Mouse (Mus musculus) heart, embryonic 14.5 days (tissue): ENCODE data around the gene Gm5431. TPM values are rescaled to one million over a fixed set of nuclear protein-coding genes. Genes with fewer than 3 reads are reported as not detected.
"Not testable (repeated sequence)": the region's sequence is repeated elsewhere in the genome, so short reads cannot be mapped to it uniquely, and the experiment has no call there.

Source experiments
- ATAC-seq: fragments of 200-750 bp; cut with Nextera tagmentation; 2 replicates; pipeline ENCODE4 v1.8.0; 2017; ENCODE audit warnings: low read depth, moderate TSS enrichment; ENCODE audit not compliant: insufficient number of reproducible peaks, insufficient read depth, low FRiP score
- H3K27ac ChIP-seq, 2 experiments: fragments of 200-500 bp in 1 of 2; fragments of 300-500 bp in 1 of 2; sonication (generic) in 1 of 2; replicated peaks in 1 of 2; 2 replicates each; pipeline ENCODE4 v1.5.1; 2012 to 2014; ENCODE audit warnings: low read depth in 2 of 2, low read length in 2 of 2, control low read depth in 1 of 2, mild to moderate bottlenecking in 1 of 2, mixed read lengths in 1 of 2; ENCODE audit not compliant: control insufficient read depth in 1 of 2, insufficient read depth in 1 of 2
- H3K27me3 ChIP-seq: fragments of 300-500 bp; sonication (generic); 2 replicates; pipeline ENCODE4 v1.6.1; 2014; ENCODE audit warnings: mild to moderate bottlenecking, low read length, control low read depth; ENCODE audit not compliant: control insufficient read depth, insufficient read depth
- H3K36me3 ChIP-seq: fragments of 300-500 bp; sonication (generic); 2 replicates; pipeline ENCODE4 v1.6.1; 2014; ENCODE audit warnings: mild to moderate bottlenecking, control low read depth, low read length, mixed read lengths; ENCODE audit not compliant: control insufficient read depth, insufficient read depth
- H3K4me1 ChIP-seq, 2 experiments: fragments of 200-500 bp in 1 of 2; fragments of 300-500 bp in 1 of 2; sonication (generic) in 1 of 2; 2 replicates each; pipeline ENCODE4 v1.6.1; 2012 to 2014; ENCODE audit warnings: low read length in 2 of 2, control low read depth in 1 of 2, mixed read lengths in 1 of 2; ENCODE audit not compliant: control insufficient read depth in 2 of 2, insufficient read depth in 2 of 2
- H3K4me2 ChIP-seq: fragments of 300-500 bp; sonication (generic); 2 replicates; pipeline ENCODE4 v1.6.1; 2014; ENCODE audit warnings: mild to moderate bottlenecking, low read length
- H3K4me3 ChIP-seq, 2 experiments: fragments of 200-500 bp in 1 of 2; fragments of 300-500 bp in 1 of 2; sonication (generic) in 1 of 2; 2 replicates each; pipeline ENCODE4 v1.5.1; 2012 to 2014; ENCODE audit warnings: low read length in 2 of 2, mild to moderate bottlenecking in 2 of 2, control low read depth in 1 of 2, low read depth in 1 of 2, moderate library complexity in 1 of 2; ENCODE audit not compliant: control insufficient read depth in 1 of 2, insufficient read depth in 1 of 2
- H3K9ac ChIP-seq: fragments of 300-500 bp; sonication (generic); 2 replicates; pipeline ENCODE4 v1.6.1; 2014; ENCODE audit warnings: mild to moderate bottlenecking, low read length
- H3K9me3 ChIP-seq: fragments of 300-500 bp; sonication (generic); 2 replicates; pipeline ENCODE4 v1.6.1; 2016; ENCODE audit warnings: low read length, control low read depth; ENCODE audit not compliant: control insufficient read depth
- WGBS: fragments of 180-500 bp; shearing (Covaris S2); extraction: QIAGEN DNeasy Blood & Tissue Kit; methylation state at CpG from one replicate; pipeline ENCODE4 v1.1.7; 2014; 5-methylcytosine and 5-hydroxymethylcytosine counted together
- polyA plus RNA-seq: library from polyadenylated mRNA; unstranded; fragments of >200 nt; fragmentation: Nextera tagmentation; extraction: Ambion mirVana; gene quantifications from 2 replicates; pipeline ENCODE4 v1.2.1, GENCODE M21; 2014

Gm5431 gene
- polyA plus RNA-seq, 1 experiment from 2014 or later, result not detected

DNA sequence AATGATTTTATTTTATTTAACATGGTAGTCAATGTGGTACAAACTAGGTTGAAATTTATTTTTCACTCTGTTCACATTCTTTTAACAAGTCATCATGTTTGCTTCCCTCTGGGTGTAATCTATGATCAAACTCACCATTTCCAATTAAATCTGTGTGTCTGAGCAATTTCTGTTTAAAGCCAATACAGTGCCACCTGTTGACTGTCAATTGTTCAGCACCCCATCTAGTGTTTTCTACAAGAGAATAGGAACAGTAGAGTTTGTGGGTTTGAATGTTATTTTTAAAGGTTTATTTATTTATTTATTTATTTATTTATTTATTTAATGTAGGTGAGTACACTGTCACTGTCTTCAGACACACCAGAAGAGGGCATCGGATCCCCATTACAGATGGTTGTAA lies 25.3 kb downstream of the Gm5431 start:
- Histone ChIP-seq H3K4me3 (no peak overlapping the region), H3K4me1 (peaks cover 2 to 13% of the 10 kb centered on the region in 2 experiments; a peak in 1 of 4 replicates), H3K27me3 (no peaks in the 10 kb centered on the region), H3K27ac (no peak overlapping the region), H3K9ac (no peak overlapping the region), H3K4me2 (no peak overlapping the region), H3K36me3 (no peaks in the 10 kb centered on the region), H3K9me3 (no peaks in the 10 kb centered on the region; the same call in 1 of the 2 replicates)
- ATAC-seq, result no peak
- 88% methylated on average over 1 of the region's 1 CpGs for WGBS

DNA sequence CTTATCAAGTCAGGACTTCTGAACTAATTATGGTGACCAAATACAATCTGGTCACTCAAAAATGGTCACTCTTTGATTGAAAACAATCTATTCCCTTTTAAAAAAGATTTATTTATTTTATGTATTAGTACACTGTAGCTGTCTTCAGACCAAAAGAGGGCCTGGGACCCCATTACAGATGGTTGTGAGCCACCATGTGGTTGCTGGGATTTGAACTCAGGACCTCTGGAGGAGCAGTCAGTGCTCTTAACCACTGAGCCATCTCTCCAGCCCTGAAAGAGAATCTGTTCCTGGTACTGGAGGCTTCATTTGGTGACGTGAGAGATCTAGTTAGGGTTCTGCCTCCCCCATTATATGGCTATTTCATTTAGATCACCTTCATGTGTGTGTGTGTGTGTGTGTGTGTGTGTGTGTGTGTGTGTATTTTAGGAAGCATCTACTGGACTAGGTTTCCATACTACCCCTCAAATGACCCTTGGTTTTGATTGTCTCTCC lies 26.6 kb downstream of the Gm5431 start:
- not testable (repeated sequence) for ATAC-seq, H3K4me3 ChIP-seq, H3K9me3 ChIP-seq, H3K27me3 ChIP-seq, H3K9ac ChIP-seq, H3K36me3 ChIP-seq, H3K4me2 ChIP-seq, H3K27ac ChIP-seq
- H3K4me1 ChIP-seq, result peaks cover 2 to 18% of the 10 kb centered on the region in 2 experiments; a peak in 3 of 4 replicates
- 65% methylated on average over 1 of the region's 1 CpGs for WGBS

DNA sequence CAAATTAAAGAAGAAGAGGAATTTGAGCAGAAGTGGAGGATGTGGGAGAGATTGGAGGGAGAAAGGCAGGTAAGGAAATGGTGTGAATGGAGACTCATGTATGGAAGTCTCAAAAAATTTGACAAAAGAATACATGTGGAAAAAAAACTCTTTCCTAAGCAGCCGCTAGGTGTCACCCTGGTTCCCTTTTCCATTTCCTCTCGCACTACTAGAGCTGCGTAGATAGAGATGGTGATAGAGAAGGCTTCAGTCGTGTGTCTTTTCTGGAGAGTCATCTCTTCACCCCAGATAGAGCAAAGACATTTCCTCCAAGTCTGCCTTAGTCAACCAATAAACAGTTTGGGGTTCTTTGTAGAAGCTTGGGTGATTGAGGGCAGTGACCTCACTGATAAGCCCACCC lies 27.5 kb downstream of the Gm5431 start:
- H3K9me3 ChIP-seq, result no peaks in the 10 kb centered on the region
- H3K36me3 ChIP-seq, result no peaks in the 10 kb centered on the region
- no peak for ATAC-seq

DNA sequence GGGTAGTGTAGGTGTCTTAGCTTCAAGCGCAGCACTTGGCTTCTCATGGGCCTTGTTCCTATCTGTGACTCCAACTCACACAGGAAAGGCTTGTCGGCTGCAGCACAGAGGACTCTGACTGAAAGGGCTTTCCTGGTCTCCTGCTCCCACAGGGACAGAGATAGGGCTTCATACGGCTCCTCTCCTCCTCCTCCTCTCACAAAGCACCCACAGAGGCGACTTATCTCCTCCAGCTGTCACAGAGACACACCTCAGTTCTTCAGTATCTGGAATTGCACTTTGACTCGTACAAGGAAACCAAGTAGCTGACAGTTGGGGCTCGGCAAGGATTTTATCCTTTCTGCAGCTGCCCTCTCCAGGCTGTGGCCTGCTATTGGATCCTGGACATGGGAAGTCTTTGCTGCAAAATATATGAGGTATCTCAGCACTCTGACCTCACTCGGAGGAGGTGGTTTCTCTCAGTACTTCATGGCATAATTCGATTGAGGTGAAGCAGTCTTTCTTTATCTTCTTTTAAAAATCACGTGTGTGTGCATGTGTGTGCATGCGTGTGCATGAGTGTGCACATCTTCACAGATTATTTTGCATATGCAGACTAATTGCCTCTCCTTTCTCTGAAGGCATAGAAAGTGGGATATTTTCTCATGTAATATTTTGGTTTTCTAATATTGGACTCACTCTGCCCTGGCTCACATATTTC lies 28.3 kb downstream of the Gm5431 start:
- peaks cover 9 to 35% of the 10 kb centered on the region in 2 experiments for H3K4me1 ChIP-seq
- no peak overlapping the region for H3K4me3 ChIP-seq
- no peak overlapping the region for H3K4me2 ChIP-seq
- 41% methylated on average over 10 of the region's 10 CpGs for WGBS
- no peak for ATAC-seq
- H3K27me3 ChIP-seq, result no peaks in the 10 kb centered on the region
- no peak overlapping the region for H3K9ac ChIP-seq
- no peak overlapping the region for H3K27ac ChIP-seq
- no peaks in the 10 kb centered on the region for H3K9me3 ChIP-seq
- no peaks in the 10 kb centered on the region for H3K36me3 ChIP-seq

More for the DNA sequence above, 27.5 kb downstream of the Gm5431 start:
- H3K4me2 ChIP-seq, result no peak overlapping the region
- H3K9ac ChIP-seq, result no peak overlapping the region
- 1% methylated on average over 4 of the region's 4 CpGs for WGBS
- no peak overlapping the region for H3K4me3 ChIP-seq
- H3K4me1 ChIP-seq, result peaks cover 6 to 27% of the 10 kb centered on the region in 2 experiments
- H3K27ac ChIP-seq, result no peak overlapping the region
- no peaks in the 10 kb centered on the region for H3K27me3 ChIP-seq

DNA sequence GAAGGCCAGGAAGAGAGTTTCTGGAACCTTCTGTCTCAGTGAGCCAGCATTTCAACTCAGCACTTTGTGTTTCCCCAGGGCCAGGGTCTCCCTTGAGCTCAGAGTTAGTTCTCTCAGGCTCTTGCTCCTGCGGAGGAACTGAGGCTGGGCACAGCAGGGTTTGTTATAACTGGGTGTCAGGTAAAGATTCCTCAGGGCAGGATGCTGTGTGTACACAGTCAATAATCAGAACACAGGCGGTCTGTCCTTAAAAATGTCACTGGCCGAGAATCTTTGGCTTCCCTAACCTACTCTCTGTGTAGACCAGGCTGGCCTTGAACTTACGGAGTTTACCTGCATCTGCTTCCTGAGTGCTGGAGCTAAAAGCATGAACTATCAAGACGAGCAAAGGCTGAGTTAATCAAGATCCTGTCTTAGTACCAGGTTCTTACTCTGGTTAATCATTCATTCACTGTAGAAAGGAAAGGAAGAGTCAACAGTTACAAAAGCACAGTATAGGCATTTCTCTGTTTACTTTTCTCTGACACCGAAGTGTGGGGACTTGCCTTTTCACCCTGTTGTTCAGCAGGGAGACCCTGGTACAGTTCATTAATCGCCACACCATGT lies 29.2 kb downstream of the Gm5431 start:
- H3K9ac ChIP-seq, result peak overlapping the region; percentile 73
- H3K4me1 ChIP-seq, result peaks cover 9 to 35% of the 10 kb centered on the region in 2 experiments
- no peak for ATAC-seq
- H3K9me3 ChIP-seq, result no peaks in the 10 kb centered on the region
- 80% methylated on average over 7 of the region's 7 CpGs for WGBS
- H3K27ac ChIP-seq, result peak overlapping the region; percentile 43 to 71; a peak in 3 of 4 replicates
- no peaks in the 10 kb centered on the region for H3K36me3 ChIP-seq
- peak overlapping the region; percentile 83 for H3K4me2 ChIP-seq
- no peaks in the 10 kb centered on the region for H3K27me3 ChIP-seq
- H3K4me3 ChIP-seq, result no peak overlapping the region

DNA sequence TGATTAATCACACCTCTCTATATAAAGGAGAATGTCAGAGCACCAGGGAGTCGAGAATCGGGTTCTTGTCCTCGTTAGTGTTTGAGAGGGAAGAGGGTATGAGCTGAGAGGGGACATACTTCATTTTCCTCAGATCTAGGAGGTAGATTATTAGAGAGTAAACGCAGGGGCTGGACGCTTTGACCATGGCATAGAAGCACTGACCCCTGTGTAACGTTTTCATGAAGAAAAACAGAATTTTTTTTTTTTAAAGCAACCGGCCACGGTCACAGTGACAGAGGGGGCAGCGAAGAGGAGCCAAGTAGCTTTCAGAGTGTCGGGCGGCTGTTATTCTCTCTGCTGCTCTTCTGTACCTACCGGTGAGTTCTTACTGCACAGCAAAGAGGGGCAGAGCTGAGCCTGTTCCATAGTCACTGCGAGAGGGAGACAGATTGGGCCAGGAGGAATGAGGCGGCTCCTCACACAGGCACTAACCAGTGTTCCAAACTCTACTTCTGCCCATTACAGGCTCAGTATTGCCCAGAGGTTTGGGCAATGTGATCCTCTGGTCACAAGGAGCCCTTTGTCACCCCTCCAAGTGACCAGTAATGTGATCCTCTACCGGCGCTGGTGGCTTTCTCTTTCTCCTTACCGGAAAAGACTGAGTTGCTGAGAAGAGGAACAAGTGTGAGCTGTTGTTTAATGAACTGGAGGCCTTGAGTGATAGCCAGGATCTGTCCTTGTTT lies 30.0 kb downstream of the Gm5431 start:
- peak overlapping the region; percentile 83 for H3K4me2 ChIP-seq
- ATAC-seq, result no peak
- WGBS, result 7% methylated on average over 17 of the region's 17 CpGs

DNA sequence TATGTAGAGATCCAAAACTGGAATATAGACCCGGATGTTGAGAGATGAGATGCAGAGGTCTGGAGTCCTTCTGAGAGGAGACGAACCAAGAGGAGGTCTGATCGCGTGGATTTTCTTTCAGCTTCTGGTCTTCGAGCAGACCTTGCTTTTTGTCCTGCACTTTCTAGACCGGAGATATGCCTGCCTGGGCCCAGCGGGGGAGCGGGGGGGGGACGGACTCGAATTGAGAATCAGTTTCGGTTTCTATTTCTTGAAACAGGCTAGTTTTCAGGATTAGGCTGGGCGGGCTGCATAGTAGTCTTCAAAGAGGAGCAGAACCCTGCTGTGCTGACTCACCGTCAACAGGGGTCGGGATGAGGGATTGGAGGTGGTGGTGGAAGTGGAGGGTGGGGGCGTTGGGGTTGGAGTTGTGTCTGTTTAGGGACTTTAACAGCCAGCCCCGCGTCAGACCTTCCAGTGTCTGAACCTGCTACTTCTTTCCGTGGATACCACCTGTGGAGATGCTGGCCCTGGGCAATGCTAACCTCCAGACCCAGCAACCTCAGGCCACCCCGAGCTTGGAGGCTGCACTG lies 30.7 kb downstream of the Gm5431 start, which contains the start of gene Irgm1:
Gene Irgm1 (minus strand): TSS at position 483 of the 572 bp plus-strand sequence.
- under 1% methylated on average over 19 of the region's 19 CpGs for WGBS
- ATAC-seq, result peak; percentile 53; the same call in 1 of the 2 replicates
- peak within 1 kb of the TSS; percentile 52 to 62 for H3K4me3 ChIP-seq
- H3K36me3 ChIP-seq, result peaks cover 3% of the 10 kb centered on the region
- H3K4me2 ChIP-seq, result peak within 1 kb of the TSS; percentile 83
- H3K27ac ChIP-seq, result peak within 1 kb of the TSS; percentile 43 to 71
- H3K9me3 ChIP-seq, result no peaks in the 10 kb centered on the region
- H3K4me1 ChIP-seq, result peaks cover 9 to 35% of the 10 kb centered on the region in 2 experiments
- no peaks in the 10 kb centered on the region for H3K27me3 ChIP-seq
- peak within 1 kb of the TSS; percentile 73 for H3K9ac ChIP-seq

More for the DNA sequence above, 30.0 kb downstream of the Gm5431 start:
- Histone ChIP-seq H3K4me1 (peaks cover 9 to 35% of the 10 kb centered on the region in 2 experiments), H3K9ac (peak overlapping the region; percentile 73), H3K36me3 (no peaks in the 10 kb centered on the region), H3K27ac (peak overlapping the region; percentile 43 to 71), H3K27me3 (no peaks in the 10 kb centered on the region), H3K4me3 (peak overlapping the region; percentile 52 to 62), H3K9me3 (no peaks in the 10 kb centered on the region)
